Mouse (Mus musculus) forebrain, embryonic 12.5 days (tissue): ENCODE measurements around the gene Cacna1h. TPM values are rescaled to one million over a fixed set of nuclear protein-coding genes. Genes with fewer than 3 reads are reported as not detected.

Experiments
- ATAC-seq: fragments of 200-750 bp; cut with Nextera tagmentation; 2 replicates; pipeline ENCODE4 v1.8.0; 2017; ENCODE audit warnings: moderate TSS enrichment; ENCODE audit not compliant: low FRiP score
- H3K27ac ChIP-seq: fragments of 300-500 bp; sonication (generic); 2 replicates; pipeline ENCODE4 v1.5.1; 2016; ENCODE audit warnings: mild to moderate bottlenecking
- H3K27me3 ChIP-seq: fragments of 300-500 bp; sonication (generic); 2 replicates; pipeline ENCODE4 v1.6.1; 2016; ENCODE audit warnings: mild to moderate bottlenecking
- H3K36me3 ChIP-seq: fragments of 300-500 bp; sonication (generic); replicated peaks from 2 replicates; pipeline ENCODE4 v1.6.1; 2016; ENCODE audit warnings: mild to moderate bottlenecking
- H3K4me1 ChIP-seq: fragments of 300-500 bp; sonication (generic); 2 replicates; pipeline ENCODE4 v1.6.1; 2016
- H3K4me2 ChIP-seq: fragments of 300-500 bp; sonication (generic); 2 replicates; pipeline ENCODE4 v1.6.1; 2016; ENCODE audit warnings: mild to moderate bottlenecking, moderate library complexity
- H3K4me3 ChIP-seq: fragments of 300-500 bp; sonication (generic); replicated peaks from 2 replicates; pipeline ENCODE4 v1.5.1; 2016; ENCODE audit warnings: mild to moderate bottlenecking
- H3K9ac ChIP-seq: fragments of 300-500 bp; sonication (generic); 2 replicates; pipeline ENCODE4 v1.6.1; 2016; ENCODE audit warnings: mild to moderate bottlenecking
- H3K9me3 ChIP-seq: fragments of 300-500 bp; sonication (generic); 2 replicates; pipeline ENCODE4 v1.6.1; 2016
- WGBS: fragments of 180-500 bp; shearing (Covaris S2); methylation state at CpG from one replicate; pipeline ENCODE4 v1.1.7; 2016; 5-methylcytosine and 5-hydroxymethylcytosine counted together
- polyA plus RNA-seq: library from polyadenylated mRNA; unstranded; fragments of >200 nt; fragmentation: Nextera tagmentation; extraction: Ambion mirVana; gene quantifications from 2 replicates; pipeline ENCODE4 v1.2.1, GENCODE M21; 2016

The Cacna1h gene
- polyA plus RNA-seq = 7.8 and 7.9 TPM in 2 replicates

DNA sequence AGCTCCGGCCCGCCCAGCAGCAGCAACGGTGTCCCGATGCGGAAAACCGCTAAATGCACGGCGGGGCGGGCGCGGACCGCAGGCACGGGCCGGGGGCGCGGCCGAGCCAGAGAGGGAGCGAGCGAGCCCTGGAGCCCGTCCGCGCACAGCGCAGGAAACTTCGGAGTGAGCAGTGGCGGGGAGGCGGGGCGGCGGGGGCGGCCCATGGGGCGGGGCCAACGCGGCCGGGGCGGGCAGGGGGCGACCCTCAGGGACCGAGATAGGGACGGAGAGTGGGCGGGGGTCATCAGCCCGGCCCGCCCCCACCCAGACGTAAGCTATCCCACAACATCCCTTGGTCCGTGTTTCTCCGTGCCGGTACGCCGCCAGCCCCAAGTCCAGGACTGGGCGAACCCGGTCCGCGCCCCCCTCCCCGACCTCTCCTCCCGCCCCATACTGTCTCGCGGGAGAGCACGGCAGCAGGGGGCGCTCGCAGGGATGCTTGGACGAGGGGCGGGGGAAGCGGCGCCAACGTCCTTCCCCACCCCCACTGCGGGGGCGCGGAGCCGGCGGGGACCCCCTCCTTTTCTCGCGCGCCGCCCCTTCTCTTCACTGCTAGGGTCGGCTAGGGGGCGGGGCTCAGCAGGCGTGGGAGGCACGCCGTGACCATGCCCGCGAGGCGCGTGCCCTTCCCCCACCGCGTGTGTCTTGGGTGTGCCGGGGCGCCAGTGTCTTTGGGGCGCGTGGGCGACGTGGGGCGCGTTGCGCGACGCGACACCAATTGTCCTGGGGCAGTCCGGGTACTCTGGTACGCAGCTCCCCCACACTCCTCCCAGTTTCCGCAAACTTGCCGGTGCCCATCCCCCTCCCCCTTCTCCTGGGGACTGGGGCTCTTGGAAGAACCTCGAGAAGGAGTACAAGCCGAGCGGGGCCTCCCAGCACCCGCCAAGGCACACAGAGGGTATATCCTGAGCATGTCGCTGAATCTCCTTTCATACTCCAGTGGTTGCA lies at the start of gene Cacna1h:
Gene Cacna1h (minus strand): TSS at position 167 of the 990 bp plus-strand sequence.
- WGBS = under 1% methylated on average over 89 of the region's 103 CpGs
- peaks cover 86% of the 10 kb centered on the region for H3K27me3 ChIP-seq
- peak within 1 kb of the TSS; percentile 74 for H3K4me3 ChIP-seq
- peak within 1 kb of the TSS; percentile 85 for H3K27ac ChIP-seq
- H3K9me3 ChIP-seq = no peaks in the 10 kb centered on the region
- peaks cover 41% of the 10 kb centered on the region for H3K4me1 ChIP-seq
- ATAC-seq = peak; percentile 90
- H3K4me2 ChIP-seq = peak within 1 kb of the TSS; percentile 94
- H3K36me3 ChIP-seq = no peaks in the 10 kb centered on the region
- peak within 1 kb of the TSS; percentile 81 for H3K9ac ChIP-seq

DNA sequence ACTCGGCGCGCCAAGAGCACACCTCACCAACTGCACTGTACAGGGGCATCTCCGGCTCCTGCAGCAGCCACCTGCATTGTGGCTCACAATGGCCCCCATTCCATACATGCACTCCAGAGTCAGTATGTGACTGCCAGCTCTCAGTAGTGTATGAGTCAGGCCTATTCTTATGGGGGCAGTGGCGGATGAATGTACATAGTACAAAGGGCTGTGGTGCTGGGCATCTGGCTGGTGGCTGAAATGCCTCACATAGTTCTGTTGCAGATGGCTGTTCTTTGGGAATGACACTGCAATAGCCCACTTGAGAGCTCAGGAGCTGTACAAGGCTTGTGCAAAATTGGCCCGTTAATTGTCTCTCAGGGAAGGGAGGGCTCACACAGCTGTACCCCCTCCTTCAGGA lies 48.5 kb upstream of the Cacna1h start:
- Histone ChIP-seq H3K9me3 (no peaks in the 10 kb centered on the region), H3K27me3 (peaks cover 37% of the 10 kb centered on the region), H3K4me2 (no peak overlapping the region), H3K9ac (no peak overlapping the region), H3K27ac (no peak overlapping the region), H3K36me3 (no peaks in the 10 kb centered on the region), H3K4me1 (no peaks in the 10 kb centered on the region; the same call in 1 of the 2 replicates), H3K4me3 (no peak overlapping the region)
- no peak for ATAC-seq
- WGBS = 82% methylated on average over 6 of the region's 6 CpGs

DNA sequence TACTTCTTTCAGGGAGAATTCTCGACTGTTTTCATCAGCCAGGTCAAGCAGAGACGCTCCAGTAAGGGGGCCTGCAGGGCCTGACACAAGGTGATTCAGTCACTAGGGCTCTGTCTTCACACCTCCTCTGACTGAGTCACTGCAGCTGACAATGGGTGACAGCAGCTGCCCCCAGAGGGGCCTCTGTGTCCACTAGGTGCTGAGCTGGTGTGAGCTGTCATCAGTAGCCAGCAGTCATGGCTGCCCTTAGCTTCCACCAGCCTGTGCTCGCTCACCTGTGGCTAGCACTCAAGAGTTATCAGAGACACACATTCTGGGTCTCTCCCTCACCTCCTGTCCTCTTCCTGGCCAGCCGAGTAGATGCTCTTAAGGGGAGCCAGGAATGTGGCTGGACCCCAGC lies 47.2 kb upstream of the Cacna1h start:
- Histone ChIP-seq H3K9ac (no peak overlapping the region), H3K4me1 (no peaks in the 10 kb centered on the region; the same call in none of the 2 replicates), H3K27ac (no peak overlapping the region), H3K4me2 (no peak overlapping the region), H3K36me3 (no peaks in the 10 kb centered on the region), H3K9me3 (no peaks in the 10 kb centered on the region), H3K27me3 (peaks cover 47% of the 10 kb centered on the region), H3K4me3 (no peak overlapping the region)
- 65% methylated on average over 4 of the region's 4 CpGs for WGBS
- ATAC-seq = no peak

DNA sequence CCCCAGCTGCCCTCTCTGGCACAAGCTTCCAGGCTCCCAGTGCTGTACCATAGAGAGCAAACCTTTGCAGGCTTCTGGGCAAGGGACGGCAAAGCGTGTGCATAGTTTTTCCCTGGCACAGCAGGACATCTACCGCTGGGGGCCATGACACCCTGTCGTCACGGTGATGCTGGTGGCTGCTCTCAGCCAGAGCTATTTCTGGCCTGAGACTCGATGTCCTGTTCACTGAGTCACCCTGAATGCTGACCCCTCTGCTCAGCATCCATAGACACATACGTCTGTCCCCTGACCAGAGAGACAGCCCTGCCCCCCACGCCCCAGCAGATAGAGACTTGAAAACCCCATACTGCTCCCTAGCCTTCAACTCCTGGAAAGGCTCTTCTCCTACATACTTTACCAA lies 46.6 kb upstream of the Cacna1h start:
- Histone ChIP-seq H3K9me3 (no peaks in the 10 kb centered on the region), H3K9ac (no peak overlapping the region), H3K27ac (no peak overlapping the region), H3K4me3 (no peak overlapping the region), H3K4me2 (no peak overlapping the region), H3K36me3 (no peaks in the 10 kb centered on the region), H3K27me3 (peaks cover 53% of the 10 kb centered on the region), H3K4me1 (no peaks in the 10 kb centered on the region; the same call in 1 of the 2 replicates)
- ATAC-seq = no peak
- WGBS = 53% methylated on average over 8 of the region's 8 CpGs

DNA sequence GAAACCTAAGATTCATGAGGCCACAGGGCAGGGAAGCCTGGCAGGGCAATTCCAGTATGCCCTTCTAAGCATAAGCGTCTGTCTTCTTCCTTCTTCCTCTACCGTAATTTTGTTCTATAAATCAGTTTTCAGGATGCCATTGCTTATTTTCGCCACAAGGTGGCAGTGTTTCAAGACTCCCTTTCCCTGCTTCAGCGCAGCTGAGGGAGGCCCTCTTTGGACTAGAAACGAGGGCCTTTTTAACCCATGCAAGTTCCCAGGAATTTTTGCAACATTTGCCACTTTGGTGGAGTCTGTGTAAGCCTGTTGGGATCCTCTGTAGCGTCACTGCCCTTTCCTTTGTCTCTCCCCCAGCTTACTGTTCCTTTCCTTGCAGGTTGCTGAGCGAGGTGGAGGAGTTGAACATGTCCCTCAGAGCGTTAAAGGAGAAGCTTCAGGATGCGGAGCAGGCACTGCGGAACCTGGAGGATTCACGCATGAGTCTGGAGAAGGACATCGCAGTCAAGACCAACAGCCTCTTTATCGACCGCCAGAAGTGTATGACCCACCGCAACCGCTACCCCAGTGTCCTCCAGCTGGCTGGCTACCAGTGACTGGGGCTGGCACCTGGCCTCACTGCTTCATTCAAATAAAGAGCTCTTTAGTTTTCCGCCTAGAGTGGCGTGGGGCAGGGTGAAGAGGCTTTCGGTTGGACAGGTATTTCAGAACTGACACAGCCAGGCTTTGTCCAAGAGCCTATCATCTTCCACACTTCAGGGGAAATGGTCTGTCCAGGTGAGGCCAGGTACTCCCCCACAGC lies 42.6 kb upstream of the Cacna1h start:
- Histone ChIP-seq H3K4me3 (no peak overlapping the region), H3K9ac (no peak overlapping the region), H3K4me1 (peaks cover 14% of the 10 kb centered on the region), H3K36me3 (no peaks in the 10 kb centered on the region), H3K9me3 (no peaks in the 10 kb centered on the region), H3K27ac (no peak overlapping the region), H3K4me2 (no peak overlapping the region), H3K27me3 (peaks cover 86% of the 10 kb centered on the region)
- no peak for ATAC-seq
- 41% methylated on average over 19 of the region's 19 CpGs for WGBS

DNA sequence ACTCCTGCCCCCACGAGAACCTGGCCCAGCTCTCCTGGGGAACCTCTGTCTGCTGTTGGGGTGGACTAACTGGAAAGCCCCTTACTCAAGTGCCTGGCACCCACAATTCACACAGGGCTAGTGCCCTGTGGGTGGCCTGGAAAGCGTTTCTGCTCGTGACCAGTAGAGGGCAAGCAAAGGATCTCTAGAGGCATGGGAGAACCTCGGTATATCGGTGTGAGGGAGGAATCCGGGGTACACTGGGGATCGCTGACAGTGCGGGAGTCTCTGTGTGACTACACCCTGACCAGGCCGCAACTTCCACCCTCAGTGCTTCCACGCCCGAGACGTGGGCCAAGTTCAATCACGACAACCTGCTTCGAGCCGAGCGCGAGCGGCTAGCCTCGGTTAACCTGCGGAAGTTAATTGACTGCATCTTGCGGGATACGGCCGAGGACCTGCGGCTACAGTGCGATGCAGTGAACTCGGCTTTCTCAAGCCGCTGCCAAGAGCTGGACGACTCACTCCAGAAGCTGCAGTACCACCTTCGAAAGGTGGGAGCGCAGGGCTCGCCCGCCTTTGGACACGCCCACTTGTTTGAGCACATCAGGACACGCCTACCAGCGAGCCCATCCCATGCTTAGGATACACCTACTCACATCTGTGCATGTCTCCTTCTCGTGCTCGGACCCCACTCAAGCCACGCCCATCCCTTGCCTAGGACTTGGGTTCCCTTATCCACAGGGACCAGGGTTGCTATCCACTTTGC lies 40.9 kb upstream of the Cacna1h start:
- peak overlapping the region; percentile 34 for H3K4me3 ChIP-seq
- peak overlapping the region; percentile 59 for H3K4me2 ChIP-seq
- H3K9ac ChIP-seq = peak overlapping the region; percentile 44; the same call in 1 of the 2 replicates
- no peaks in the 10 kb centered on the region for H3K36me3 ChIP-seq
- no peak overlapping the region for H3K27ac ChIP-seq
- peaks cover 15% of the 10 kb centered on the region for H3K4me1 ChIP-seq
- 2% methylated on average over 38 of the region's 38 CpGs for WGBS
- ATAC-seq = 0 out of 2 replicates have a peak, but pooled peaks have one; percentile 40
- H3K27me3 ChIP-seq = peaks cover 91% of the 10 kb centered on the region
- H3K9me3 ChIP-seq = no peaks in the 10 kb centered on the region

DNA sequence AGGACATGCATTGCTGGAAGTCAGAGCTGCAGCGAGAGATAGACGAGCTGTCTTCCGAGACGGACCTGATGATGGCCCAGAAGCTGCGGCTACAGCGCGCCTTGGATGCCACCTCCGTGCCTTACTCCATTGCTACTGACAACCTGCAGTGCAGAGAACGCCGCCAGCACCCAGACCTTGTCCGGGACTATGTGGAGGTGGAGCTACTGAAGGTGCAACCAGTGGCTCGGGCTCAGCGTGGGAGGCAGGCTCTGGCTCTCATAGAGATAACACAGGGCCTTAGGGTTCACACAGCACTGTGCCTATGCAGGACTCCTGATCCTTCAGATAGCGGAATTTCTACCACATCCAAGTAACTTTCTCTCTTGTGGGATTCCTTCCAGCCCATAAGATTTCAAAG lies 38.5 kb upstream of the Cacna1h start:
- no peak for ATAC-seq
- Histone ChIP-seq H3K27ac (no peak overlapping the region), H3K4me2 (no peak overlapping the region), H3K36me3 (no peaks in the 10 kb centered on the region), H3K9ac (no peak overlapping the region), H3K4me3 (no peak overlapping the region), H3K4me1 (peaks cover 15% of the 10 kb centered on the region), H3K27me3 (peaks cover 87% of the 10 kb centered on the region), H3K9me3 (no peaks in the 10 kb centered on the region)
- 65% methylated on average over 14 of the region's 14 CpGs for WGBS

DNA sequence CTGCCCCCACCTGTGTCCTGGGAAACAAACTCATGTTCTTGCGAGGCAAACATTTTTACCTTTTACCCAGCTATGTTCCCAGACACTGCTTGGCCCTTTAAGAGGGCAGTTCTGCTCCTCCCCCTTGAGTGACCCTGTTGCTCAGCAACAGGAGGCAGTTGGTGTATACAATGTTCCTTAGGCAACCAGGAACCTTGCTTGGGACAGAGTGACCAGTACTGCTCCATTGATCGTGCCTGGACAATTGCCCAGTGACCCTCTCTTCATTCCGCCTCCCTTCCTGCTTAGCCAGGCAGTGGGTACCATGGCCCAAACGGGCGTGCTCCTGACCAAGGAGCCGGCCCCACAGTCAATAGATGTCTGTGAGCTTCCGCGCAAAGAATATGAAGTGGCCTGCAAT lies 37.8 kb upstream of the Cacna1h start:
- H3K27me3 ChIP-seq = peaks cover 81% of the 10 kb centered on the region
- ATAC-seq = no peak
- H3K4me1 ChIP-seq = peaks cover 15% of the 10 kb centered on the region
- no peaks in the 10 kb centered on the region for H3K36me3 ChIP-seq
- no peak overlapping the region for H3K9ac ChIP-seq
- H3K9me3 ChIP-seq = no peaks in the 10 kb centered on the region
- 41% methylated on average over 8 of the region's 8 CpGs for WGBS
- no peak overlapping the region for H3K4me2 ChIP-seq
- H3K4me3 ChIP-seq = no peak overlapping the region
- H3K27ac ChIP-seq = no peak overlapping the region

DNA sequence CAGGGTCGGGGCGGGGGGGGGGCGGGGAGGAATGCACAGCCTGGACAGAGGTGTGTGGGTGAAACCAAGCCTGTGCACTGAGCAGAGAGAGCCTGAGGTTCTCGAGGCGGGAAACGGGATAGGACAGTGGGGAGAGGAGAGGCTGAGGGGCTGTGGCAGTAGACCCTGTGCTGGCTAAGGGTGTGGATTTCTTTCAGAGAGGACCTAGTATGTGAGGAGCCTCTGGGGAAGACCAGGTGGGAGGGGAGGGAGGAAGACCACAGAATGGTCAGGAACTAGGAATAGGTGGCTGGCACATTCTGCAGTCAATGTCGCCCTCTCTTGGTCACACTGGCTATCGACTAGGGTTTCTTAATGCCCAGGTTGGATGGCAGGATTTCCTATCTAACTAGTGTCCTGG lies 36.2 kb upstream of the Cacna1h start:
- H3K27me3 ChIP-seq = peaks cover 81% of the 10 kb centered on the region
- no peak overlapping the region for H3K4me2 ChIP-seq
- peaks cover 12% of the 10 kb centered on the region for H3K4me1 ChIP-seq
- no peaks in the 10 kb centered on the region for H3K9me3 ChIP-seq
- H3K36me3 ChIP-seq = no peaks in the 10 kb centered on the region
- no peak overlapping the region for H3K9ac ChIP-seq
- H3K27ac ChIP-seq = no peak overlapping the region
- WGBS = 38% methylated on average over 8 of the region's 8 CpGs
- peak; percentile 59 for ATAC-seq
- no peak overlapping the region for H3K4me3 ChIP-seq

DNA sequence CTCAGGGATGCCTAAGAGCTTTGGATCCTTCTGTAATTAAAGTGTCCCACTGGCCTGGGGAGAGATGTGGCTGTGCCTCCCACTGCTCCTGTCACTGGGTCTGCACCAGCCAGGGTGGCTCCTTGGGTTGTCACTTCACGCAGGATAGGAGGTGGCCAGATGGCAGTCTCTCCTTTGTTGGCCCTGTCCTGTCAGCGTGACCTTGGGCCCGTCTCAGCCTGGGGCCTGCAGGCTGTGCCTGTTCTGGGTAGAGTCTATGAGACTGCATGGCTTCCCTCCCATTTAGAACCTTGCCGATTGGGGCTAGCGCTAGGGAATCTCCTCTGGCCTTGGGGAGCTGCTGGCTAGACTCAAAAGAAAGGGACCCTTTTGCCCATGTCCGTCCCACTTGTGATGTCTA lies 34.7 kb upstream of the Cacna1h start:
- H3K4me1 ChIP-seq = peaks cover 5% of the 10 kb centered on the region; the same call in 1 of the 2 replicates
- no peaks in the 10 kb centered on the region for H3K36me3 ChIP-seq
- ATAC-seq = no peak
- no peak overlapping the region for H3K9ac ChIP-seq
- H3K27ac ChIP-seq = no peak overlapping the region
- H3K4me2 ChIP-seq = no peak overlapping the region
- WGBS = 72% methylated on average over 6 of the region's 6 CpGs
- peaks cover 70% of the 10 kb centered on the region for H3K27me3 ChIP-seq
- no peaks in the 10 kb centered on the region for H3K9me3 ChIP-seq
- no peak overlapping the region for H3K4me3 ChIP-seq

DNA sequence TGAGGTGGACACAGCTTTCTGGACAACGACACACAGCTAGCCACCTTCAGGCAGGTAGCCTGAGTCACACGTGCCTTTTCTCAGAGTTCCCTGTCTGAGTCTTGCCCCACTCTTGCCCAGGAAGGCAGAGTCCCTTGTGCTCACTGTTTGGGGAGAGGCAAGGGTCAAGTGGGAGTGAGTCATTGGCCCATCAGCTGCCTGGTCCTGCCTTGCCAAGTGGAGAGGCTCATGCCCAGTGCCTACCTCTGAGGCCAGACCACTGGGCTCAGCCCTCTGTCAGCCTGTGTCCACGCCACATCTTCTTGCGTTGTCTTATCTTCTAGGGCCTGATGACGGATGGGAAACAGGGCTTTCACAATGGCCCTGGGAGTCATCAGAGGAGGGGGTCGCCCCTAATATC lies 34.2 kb upstream of the Cacna1h start:
- H3K9me3 ChIP-seq = no peaks in the 10 kb centered on the region
- H3K9ac ChIP-seq = no peak overlapping the region
- WGBS = 78% methylated on average over 6 of the region's 6 CpGs

DNA sequence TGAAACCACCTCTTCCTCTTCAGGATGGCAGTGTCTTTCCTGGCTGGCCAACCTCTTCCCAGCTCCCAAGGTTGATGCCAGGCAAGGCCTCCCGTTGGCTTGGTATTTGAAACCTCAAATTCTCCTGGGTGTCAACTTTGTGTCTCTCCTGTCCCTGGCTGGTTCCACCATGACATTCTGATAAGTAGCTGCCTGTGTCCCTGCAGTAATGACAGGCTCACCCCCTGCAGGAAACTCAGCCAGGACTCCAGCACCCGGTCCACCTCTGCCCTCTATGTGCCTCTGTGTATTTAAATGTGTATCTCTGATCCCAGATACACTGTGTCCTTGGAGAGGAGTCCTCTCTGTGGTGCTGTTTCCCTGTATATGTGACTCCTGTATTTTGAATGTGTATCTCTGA lies 32.7 kb upstream of the Cacna1h start:
- WGBS = 86% methylated on average over 2 of the region's 2 CpGs
- no peaks in the 10 kb centered on the region for H3K9me3 ChIP-seq
- H3K9ac ChIP-seq = no peak overlapping the region
- no peak for ATAC-seq
- peaks cover 14% of the 10 kb centered on the region for H3K4me1 ChIP-seq
- H3K27ac ChIP-seq = no peak overlapping the region
- peaks cover 49% of the 10 kb centered on the region for H3K27me3 ChIP-seq
- H3K4me3 ChIP-seq = no peak overlapping the region
- no peak overlapping the region for H3K4me2 ChIP-seq
- H3K36me3 ChIP-seq = no peaks in the 10 kb centered on the region

More for the DNA sequence above, 34.2 kb upstream of the Cacna1h start:
- Histone ChIP-seq H3K27me3 (peaks cover 64% of the 10 kb centered on the region), H3K36me3 (no peaks in the 10 kb centered on the region), H3K27ac (no peak overlapping the region), H3K4me3 (no peak overlapping the region), H3K4me2 (no peak overlapping the region), H3K4me1 (peaks cover 7% of the 10 kb centered on the region)
- ATAC-seq = no peak
